Mouse (Mus musculus): Measurements from ENCODE around the gene Hc.

The Hc gene

DNA sequence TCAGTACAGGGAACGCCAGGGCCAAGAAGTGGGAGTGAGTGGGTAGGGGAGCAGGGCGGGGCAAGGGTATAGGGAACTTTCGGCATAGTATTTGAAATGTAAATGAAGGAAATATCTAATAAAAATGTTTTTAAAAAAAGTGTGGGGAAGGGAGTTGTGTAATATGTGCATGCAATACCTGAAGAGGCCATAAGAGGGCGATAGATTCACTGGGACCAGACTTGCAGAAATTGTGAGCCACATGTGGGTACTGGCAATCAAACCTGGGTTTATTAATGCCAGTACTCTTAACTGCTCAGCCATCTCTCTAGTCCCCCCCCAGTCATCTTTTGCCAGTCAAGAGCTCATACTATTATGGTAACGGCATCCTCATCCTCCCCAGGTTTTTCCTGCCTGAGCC is 12.4 kb downstream of the Hc start:
- peak; percentile 83 for DNase-seq

DNA sequence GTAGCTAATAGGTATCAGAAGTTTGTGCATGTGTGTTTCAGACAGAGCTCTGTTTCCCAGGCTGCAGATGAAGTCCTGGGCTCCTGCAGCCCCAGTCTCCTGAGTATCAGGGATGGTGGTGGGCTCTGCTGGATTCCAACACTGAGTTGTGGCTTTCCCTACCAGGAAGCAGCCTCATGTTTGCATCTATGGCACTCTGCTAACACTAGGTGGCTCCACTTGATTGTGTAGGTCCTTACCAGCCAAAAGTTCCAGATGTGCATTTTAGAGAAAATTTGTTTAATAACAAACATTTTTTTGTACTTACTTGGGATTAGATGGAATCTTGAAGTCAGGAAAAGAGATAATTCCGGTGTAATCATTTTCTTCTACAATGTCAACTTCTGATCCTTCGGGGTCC is 16.3 kb downstream of the Hc start:
- peak; percentile 69 for DNase-seq

DNA sequence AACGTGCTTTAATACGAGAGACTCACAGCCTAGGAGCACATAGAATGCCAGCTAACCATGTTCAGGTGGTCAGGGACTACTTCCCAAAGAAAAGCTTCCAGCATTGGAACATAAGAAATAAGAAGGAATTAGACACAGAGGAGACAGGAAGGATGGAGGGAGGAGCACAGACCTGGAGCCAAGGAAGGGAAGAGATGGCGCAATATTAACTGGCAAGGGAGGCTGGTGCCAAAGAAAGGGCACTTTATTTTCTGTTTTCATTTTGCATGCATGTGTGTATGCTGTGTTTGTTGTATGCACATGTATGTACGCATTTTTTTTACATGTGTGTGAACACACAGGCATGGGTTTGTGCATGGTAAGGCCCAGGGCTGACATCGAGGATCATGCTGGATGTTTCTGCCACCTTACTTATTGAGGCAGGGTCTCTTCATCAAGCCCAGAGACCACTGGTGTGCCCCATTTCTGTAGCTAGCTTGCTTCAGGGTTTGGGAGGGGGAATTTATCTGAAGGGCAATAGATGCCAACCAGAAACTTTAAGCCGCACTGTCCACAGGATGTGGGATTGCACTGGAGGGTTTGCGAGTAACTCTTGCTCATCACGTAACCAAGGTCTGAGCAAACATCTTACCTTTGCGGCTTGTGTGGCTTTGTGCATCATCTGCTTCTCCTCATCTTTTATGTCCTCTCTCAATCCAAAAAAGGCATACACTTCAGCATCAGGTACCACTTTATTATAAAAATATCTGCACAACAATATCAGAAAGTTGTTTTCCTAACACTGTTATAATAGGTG is 22.5 kb downstream of the Hc start:
- no peak for DNase-seq

DNA sequence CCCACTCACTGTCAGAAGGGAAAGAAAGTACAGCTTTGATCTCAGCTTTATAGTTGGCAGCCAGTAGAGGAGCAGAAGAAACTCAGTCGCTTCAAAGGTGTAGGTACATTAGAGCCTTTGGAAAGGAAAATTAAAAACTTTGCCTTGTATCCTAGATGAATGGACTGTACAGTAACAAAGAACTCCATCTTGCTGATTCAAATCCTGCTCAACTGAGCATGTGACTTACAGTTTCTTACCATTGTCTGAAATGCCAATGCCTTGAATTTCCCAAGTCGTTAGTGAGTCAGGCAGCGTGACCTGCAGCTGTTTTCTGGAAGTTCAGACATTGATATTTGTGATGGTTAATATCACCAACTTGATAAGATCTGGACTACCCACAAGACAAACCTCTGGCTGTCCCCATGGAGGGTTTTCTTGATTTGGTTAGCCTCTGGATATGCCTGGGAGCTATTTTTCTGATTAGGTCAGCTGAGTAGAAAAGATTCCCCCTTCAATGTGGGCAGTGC is 36.5 kb downstream of the Hc start:
- no peak for DNase-seq

DNA sequence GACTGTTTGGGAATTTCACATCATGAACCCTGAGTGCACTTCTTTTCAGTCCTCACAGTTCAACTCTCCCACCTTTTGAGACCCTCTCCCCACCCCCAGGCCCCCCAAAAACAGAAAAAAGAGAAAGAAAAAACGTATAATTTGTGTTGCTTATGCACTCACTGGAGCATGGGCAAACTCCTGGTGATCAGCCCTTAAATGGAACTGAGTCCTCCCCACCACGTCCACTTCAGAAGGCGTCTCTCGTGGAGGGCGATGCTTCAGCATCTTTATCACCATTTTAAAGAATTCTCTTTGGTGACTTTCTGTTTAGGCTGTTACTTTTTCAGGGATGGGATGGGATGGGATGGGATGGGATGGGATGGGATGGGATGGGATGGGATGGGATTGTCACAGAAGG is 39.4 kb downstream of the Hc start:
- DNase-seq, result no peak

DNA sequence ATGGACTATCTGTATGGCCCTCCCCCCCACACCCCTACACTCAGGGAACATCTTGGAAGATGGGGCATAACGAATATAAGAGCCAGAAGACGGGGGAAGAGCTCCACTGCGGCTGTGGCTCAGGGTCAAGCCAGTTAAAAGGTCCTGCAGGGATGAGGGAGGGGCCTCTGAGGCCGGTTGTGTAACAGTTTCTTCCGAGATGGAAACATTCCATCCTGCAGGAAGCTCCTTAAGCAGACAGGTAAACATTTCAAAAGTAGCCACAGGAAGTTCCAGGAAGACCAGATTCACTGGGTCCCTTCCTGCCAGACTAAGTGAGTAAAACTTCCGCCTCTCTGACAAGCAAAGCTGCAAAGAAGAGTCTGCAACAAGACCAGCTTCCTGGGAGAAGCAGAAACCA is 45.4 kb downstream of the Hc start:
- DNase-seq, result peak; percentile 75

DNA sequence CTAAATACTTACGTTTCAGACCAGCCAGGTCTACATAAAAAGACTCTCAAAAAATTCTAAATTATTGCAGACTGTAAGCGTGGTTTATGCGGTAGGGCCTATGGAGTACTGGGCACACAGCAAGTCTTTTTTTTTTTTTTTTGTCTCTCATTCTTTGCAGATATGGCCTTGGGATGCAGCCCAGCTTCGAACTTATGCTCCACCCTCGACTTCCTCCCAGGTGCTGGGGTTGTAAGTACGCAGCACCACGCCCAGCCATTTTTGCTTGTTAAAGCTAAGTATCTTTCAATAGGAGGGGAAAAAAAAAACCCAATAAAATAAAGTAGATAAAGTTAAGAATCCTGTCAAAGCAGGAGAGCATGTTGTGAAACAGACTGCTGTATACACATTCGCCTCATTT is 49.6 kb downstream of the Hc start:
- DNase-seq, result no peak

DNA sequence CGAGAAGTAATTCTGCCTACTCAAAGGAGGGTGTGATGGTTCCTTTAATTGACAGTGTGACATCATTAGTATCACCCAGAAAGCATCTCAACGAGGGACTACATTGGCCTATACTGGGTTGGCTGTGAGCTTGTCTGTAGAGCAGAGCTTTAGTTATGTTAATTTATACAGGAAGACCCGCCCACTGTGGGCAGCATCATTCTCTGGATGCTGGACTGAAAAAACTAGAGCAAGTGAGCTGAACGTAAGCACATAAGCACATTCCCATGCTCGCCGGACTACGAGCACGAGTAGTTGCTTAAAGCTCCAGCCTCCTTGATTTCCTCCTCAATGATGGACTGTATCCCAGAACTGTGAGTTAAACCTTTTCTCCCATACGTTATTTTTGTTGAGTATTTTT is 62.3 kb downstream of the Hc start:
- DNase-seq, result no peak

DNA sequence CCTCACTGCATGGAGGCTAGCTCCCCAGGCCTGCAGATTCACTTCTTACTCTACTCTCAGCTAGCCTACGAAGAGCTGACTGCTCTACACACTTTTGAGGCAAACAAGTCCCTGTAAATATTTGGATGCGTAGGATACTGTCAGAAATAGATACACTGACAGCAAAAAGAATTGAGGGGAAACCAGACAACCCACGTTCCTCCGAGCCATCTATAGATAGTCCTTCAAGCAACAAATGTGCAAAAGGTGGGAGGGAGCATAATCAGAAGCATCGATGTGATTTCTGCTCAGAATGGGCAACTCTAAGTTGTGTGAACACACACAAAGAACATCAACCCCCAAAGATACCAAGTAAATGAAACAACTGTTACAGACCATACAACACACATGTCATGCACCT is 64.7 kb downstream of the Hc start:
- DNase-seq, result no peak

DNA sequence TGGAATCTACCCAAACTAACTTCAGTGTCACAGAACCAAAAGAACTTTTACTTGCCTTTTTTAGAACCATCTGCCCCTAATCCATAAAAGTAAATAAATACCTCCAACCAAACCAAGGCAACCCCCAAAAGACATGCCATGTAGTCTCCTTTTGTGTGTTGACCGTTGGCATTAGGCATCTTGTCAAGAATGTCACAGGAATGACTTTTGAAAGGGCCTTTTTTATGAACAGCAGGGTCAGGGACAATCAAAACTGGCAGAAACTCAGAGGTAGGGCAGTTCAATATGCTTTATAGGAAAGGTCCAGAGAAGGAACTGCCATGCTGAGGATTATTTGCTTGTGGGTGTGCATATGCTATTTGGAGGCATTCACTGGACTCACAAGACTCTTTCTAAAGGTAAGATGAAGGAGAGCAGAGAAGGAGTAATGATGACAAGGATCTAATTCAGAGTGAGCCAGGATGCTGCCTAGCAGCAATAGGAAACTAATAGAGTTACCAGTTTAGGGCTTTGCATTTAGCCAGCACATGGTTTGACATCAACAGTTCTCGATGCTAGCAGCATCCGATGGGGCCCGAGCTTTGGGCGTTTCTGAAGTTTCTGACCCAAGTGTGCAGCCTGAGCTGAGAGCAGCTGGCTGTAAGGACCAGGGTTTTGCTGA is 67.4 kb downstream of the Hc start:
- no peak for DNase-seq

DNA sequence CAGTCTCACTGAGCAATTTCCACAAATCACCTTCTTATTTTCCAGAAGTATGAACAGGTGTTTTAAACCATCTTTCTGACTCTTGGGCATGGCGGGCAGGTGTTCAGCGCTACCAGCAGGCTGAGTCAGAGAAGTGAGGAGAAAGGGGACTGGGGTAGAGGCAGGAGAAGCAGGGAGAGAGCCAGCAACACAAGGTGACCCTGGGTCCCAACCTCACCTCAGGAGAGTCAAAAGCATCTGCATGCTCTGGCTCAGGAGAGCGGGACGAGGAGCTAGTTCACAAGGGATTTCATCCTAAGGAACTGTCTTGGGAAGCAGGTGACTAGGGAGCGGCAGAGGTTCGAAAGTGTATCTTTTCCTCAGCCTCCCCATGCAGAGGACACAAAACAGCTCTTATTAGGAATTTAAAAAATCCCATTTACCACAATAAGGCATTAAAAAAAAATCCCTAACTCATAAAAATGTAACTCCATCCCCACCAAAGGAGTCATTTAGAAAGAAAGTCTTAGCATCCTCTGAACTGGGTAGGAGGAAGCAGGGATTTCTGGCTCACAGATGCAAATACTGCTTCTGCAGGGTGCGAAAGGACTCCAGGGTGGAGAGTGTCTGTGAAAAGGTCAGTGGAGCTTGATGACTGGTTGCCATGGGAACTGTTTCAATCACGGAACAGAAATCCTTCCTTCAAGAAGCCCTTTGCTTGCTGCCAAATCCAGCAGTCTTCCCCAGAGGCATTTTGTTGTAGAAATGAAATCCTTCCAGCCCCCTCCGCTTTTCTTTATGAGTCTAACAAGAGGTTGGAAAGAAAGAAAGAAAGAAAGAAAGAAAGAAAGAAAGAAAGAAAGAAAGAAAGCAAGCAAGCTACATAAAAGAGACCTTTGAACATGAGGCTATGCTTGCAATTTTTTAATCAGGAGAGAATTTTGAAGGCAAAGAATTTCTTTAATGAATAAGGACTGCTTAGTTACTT is 68.2 kb downstream of the Hc start:
- DNase-seq, result peak; percentile 32

DNA sequence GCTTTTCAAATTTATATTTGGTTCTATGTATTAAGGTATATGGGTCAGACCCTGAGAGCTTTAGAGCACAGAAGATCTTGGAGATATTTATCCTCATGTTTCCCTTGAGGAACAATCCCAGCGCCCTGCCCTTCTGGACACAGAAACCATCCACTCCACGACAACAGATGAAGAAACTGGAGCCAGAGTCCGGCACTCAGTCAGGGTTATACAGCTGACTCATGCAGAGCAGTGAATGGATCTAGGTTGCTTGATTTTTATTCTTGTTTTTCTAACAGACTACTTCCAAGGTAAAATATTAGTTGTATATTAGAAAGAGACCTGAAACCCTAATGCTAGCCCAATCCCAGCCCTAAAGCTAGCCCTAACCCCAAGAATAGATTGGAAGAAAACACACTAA is 69.3 kb downstream of the Hc start:
- DNase-seq, result no peak

DNA sequence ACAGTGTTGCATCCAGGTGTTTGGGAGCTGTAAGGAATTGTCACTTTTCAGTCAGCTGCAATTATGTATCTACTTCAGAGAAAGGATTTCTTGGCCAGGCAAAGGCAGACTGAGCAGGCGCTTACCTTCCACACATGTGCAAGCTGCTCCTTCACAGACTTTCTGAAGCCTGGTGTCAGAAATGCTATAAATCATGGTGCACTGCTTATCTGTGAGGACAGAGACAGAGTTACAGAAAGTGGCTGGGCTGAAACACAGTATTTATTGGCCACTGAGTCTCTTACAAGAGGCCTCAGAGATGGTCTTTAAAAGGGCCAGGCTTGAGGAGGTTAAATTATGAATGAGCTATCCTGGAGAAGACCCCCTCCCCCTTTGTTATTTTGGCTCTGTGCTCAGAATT is 71.5 kb downstream of the Hc start:
- no peak for DNase-seq

DNA sequence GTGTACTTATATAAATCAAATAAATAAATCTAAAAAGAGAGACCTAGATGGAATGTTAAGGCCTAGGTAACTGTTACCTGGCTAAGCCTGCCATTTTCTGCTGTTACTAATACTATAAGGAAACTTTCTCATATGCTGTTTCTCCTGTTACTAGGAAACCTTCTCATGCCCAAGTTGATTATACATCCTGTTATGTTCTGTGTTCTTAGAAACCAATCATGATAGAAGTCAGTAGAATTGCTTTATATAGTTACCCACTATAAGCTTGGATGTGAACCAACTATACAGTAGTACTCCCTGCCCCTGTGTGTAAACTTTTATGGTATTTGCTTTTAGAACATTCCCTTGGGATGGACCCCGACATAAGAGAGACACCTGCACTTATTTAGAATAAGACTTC is 73.6 kb downstream of the Hc start:
- DNase-seq, result no peak

DNA sequence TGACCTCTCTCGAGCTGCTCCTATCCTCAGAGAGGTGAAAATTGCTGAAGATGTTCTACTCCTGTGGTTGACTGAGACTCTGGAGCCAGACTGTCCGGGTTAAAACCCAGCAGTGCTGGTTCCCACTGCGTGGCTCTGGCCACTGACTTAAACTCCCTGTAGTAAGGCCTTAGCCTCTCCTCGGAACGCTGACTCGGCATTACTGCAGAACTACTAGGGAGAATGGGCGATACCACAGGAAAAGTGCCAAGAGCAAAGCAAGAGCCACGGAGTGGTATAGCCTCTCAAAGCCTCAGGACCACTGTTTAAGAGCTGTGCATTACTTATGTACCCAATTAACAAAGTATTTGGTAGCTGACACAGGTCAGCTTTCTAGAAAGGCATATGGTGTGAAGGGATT is 76.4 kb downstream of the Hc start:
- DNase-seq, result no peak

DNA sequence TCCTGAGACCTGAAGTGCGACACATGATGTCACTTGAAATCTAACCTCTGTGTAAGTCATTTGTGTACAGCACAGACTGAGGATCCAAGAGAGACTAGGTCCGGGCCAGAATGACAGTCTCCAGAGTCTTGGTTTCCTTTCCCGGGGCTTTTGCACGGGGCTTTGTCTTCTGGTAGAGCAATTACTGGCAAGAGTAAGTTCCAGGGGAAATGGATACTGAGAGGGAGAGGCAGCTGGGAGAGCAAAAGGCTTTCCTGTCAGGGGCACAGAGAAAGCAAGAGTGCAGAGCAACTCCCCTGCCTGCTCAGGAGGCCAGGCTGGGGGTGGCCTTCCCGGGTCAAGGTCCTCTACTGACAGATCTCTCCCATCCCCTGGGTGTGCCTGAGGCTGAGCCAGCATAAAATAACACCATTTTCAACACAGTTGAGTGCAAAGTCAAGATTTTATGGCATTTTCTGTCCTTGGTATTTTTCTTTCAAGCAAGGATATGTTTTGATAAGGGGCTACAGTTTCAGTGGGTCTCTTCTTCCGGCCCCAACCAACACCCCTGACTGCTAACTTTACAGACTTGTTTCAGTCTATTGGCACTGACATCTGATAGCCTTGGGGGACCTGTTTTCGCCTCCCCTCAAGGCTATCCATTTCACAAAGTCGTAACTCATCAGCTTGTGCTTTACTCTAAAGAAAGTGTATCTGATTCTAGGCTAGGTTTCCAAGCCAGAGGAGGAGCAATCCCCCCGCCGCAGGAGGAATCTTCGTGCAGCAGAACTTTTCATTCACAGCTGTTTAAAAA is 78.1 kb downstream of the Hc start:
- no peak for DNase-seq

DNA sequence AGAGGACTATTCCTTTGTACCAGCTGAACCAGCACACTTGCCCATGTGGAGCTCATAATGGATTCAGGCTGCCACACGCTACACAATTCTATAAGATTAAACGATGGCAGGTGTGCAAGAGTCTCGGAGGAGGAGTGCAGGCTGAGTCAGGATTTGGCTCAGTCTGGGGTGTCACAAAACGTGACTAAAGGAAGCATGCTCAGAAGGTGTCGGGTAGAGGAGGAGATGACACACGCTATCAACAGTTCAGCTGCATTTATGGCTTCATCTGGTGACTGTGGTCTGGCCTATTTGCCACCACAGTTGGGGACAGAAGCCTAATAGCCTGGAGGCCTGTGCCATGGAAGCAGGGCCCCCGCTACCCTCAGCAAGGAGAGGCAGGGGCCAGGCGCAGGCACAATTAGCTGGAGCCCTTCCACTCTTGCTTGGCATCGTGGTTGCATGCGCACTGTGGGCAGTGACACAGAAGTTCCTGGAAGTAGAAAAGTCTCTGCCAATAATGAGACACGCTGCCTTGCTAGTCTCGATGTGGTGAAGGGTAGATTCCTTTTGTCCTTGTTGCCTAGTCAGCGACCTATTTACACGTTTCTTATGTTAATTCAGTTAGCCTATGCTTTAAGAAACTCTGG is 79.0 kb downstream of the Hc start:
- DNase-seq, result no peak

DNA sequence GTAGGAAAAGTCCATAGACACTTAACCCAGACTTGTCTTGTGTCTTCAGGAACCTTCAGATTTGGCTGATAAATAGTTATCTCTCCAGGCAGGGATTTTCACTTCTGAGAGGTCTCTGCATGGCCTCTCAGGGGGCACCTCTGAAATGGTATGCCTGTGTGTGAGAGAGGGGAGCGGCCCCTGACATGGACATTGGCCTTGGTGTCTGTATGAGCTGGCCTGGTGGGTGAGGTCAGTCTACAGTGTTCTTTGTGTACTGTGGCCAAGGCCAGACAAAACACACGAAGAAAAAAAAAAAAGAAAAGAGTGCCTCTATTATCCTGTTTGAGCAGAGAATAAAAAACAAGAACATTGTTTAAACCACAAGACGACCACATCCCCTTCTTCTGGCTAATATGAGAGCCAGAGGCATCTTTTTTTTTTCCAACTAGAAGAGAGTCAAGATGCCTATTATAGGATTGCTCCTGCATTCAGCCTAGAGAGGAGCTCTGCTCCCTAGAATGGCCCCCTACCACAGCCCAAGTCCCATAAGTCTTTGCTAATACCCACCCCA is 81.7 kb downstream of the Hc start:
- DNase-seq, result no peak

DNA sequence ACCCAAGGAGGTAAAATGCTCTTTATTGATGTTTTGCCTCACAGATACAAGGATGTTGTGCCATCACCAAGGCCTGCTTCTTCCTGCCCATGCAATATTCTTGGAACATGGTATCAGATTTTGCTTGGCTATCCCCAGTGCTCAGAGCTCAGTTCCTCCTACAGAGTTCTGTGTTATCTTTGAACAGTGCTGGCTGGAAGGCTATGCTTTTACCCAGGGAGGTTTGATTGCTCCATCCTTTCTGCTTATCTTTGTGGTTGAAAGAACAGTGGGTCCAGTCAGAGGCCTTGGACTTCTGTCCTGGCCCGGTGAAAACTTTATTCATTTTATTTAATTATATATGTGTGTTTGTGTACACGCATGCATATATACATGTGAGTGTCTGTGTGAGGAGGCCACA is 83.0 kb downstream of the Hc start:
- DNase-seq, result no peak

DNA sequence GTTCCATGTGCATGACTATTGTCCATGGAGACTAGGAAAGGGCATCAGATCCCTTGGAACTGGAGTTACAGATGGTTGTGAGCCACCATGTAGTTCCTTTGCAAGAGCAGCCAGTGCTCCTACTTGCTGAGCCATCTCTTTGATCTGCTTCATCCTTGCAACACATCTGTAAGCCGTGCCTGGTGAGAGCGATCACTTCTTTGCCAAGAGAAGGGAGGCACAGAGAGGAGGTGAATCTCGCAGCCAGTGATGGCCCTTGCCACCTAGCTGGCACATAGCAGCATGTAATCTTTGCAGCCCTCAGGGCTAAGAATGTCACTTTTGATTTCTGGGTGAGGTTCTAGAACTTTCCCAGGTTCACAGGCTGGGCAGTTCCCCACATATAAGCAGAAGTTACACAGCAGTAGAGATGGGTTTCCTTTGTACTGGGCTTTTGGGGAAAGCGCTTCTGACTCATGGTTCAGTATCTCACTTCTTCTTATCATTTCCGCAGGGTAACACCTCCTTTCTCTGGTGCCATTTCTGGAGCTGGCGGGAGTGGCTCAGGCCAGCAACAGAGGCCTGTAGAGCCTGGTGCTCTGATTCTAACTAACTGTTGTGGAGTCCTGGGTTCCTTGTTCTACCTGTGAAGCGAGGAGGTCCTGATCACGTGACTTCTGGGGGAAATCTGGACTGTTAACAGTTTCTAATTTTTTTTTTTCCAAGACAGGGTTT is 84.1 kb downstream of the Hc start:
- peak; percentile 33 for DNase-seq

DNA sequence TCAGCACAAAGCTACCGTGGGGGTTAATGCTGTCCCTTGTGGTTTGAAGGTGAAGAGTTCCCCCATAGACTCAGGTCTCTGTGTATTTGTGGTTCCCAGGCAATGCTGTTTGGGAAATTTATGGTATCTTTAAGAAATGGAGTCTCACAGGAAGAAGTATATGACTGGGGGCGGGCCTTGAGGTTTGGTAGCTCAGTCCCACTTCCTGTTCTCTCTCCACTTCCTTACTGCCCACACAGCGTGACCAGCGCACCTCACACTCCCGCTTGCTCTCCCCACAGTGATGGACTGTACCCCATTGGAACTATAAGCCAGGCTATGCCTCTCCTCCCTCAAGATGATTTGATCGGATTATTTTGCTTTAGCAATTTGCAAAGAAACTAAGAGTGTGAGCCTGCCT is 84.8 kb downstream of the Hc start:
- DNase-seq, result peak; percentile 41
